Comparison of ENCODE assay signal across 8 mouse cellular contexts in genomic region chr2:156996576-156996975, GRCm38 (mm10). TPM values are rescaled to one million over a fixed set of nuclear protein-coding genes. Genes with fewer than 3 reads are reported as not detected.
DNase-seq lines count a peak whose midpoint lies in the region; ATAC-seq and TF ChIP-seq lines count a peak whose summit lies in the region.

No protein-coding gene starts in this region.

- in situ Hi-C loops in Patski (cut with MboI; ENCODE audit: low pct_unique_long_range_greater_than_20kb): loop anchor here (5.0 kb wide), 1 partner anchor 119 kb away; no protein-coding TSS in a partner anchor

- CTCF ChIA-PET in Patski (lab: Charles Lee): interaction anchor here (0.7 to 1.5 kb wide), 10 partner anchors 14 to 187 kb away, joined by 3 to 6 read pairs (median 3); partner anchors contain the start of gene Rab5if

- POLR2A ChIA-PET in Patski (lab: Charles Lee): no interaction called here

- intact Hi-C loops in gastrocnemius, postnatal 14 days (cut with DNase I; ENCODE audit: low total_unique reads): loop anchor here (5.0 kb wide), 1 partner anchor 94 kb away; no protein-coding TSS in a partner anchor

- DNase-seq in adrenal gland, adult (ENCODE audit: inconsistent age in 2 of 2, low spot score in 1 of 2): peak; percentile 51 to 66
- DNase-seq in adrenal gland, postnatal 25 days: no peak
- DNase-seq in layer of hippocampus, adult 11-12 months (ENCODE audit: low spot score): peak; percentile 63
- DNase-seq in layer of hippocampus, postnatal 25 days (ENCODE audit: extremely low spot score in 1 of 2, low spot score in 1 of 2): no peak
- no peak for DNase-seq in Patski (ENCODE audit: low read depth, low spot score)
- DNase-seq in gastrocnemius, postnatal 14 days: peak; percentile 56
- peak; percentile 27 for DNase-seq in mesoderm, embryonic 11.5 days (ENCODE audit: low read depth, low spot score)
- DNase-seq in ovary, postnatal 36 days (ENCODE audit: low spot score): no peak

- no peak for ATAC-seq in Patski

- TF ChIP-seq CTCF in Patski (IDR thresholded peaks at IDR 0.05): peak; percentile 70

- no peaks in the 10 kb centered on the region for H3K27me3 ChIP-seq in Patski

RNA-seq across cellular contexts. Expression of gene Ndrg3, which starts 4.7 kb away (rescaled TPM):
- 49.6 and 55.3 TPM in 2 replicates for total RNA-seq in adrenal gland, postnatal 25 days (2021)
- total RNA-seq in layer of hippocampus, postnatal 25 days (2021): 100 to 1,000 TPM; 449 TPM
- polyA plus RNA-seq in Patski (2021): 73.5 TPM
- 10 to 100 TPM; 23.3 to 25.2 TPM for total RNA-seq in gastrocnemius, postnatal 14 days (2021)

RNA-seq across cellular contexts. Expression of gene Dsn1, which starts 10.4 kb away (rescaled TPM):
- 5.9 and 7.8 TPM in 2 replicates for total RNA-seq in adrenal gland, postnatal 25 days (2021)
- 1 to 10 TPM; 4.0 to 7.2 TPM for total RNA-seq in layer of hippocampus, postnatal 25 days (2021)
- polyA plus RNA-seq in Patski (2021): 27.2 TPM
- 1 to 10 TPM; 2.7 to 3.5 TPM for total RNA-seq in gastrocnemius, postnatal 14 days (2021)

Comparison
In these comparisons a context has a peak if more than half of its experiments do, and no peak if none do; other contexts are left out.
1. DNase-seq: peak in adrenal gland, adult (2 of 2), layer of hippocampus, adult 11-12 months (single experiment), gastrocnemius, postnatal 14 days (single experiment) and mesoderm, embryonic 11.5 days (single experiment); none in adrenal gland, postnatal 25 days (single experiment), layer of hippocampus, postnatal 25 days (0 of 2), Patski (single experiment) and ovary, postnatal 36 days (single experiment).